ENCODE assay signal across 8 mouse cellular contexts in the genomic region with DNA sequence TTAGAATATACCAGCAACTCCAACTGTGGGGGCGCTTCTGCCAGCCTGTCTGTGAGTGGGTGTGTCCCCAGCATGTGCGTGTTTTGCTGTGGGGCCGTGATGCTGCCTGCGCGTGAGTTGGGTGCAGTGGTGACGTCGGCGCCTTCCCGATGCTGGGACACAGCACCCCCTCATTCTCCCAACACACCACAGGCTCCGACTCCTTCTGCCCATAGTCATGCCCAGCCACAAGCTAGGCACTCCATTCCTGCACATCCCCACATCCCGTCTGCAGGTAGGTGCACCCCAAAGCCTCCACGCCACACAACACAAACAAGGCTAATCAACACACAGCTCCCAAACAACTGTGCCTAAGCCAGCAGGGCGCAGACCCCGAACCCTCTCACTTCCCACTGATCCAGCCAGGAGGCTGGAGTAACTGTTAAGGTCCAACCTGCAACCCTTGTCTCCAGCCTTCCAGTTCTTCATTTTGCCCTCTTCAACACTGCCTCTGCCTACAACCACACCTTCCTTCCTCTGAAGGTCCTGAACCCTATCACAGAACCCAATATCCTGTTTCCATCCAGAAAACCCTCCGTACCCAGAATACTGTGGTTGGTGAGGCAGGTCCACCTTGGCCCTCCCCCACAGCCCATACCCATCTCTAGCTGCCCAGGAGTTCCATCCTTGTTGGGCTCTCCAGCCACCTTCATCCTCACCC. TPM values are rescaled to one million over a fixed set of nuclear protein-coding genes. Genes with fewer than 3 reads are reported as not detected.
A peak's percentile ranks its signal among the peaks of the same experiment; 100 is the strongest.
DNase-seq lines count a peak whose midpoint lies in the region; ATAC-seq and TF ChIP-seq lines count a peak whose summit lies in the region.

No protein-coding gene starts in this region.

- H3K4me2 ChIP-seq in forebrain, embryonic 12.5 days = peak overlapping the region; percentile 64
- H3K4me2 ChIP-seq in intestine, embryonic 14.5 days (ENCODE audit: low read length) = peak overlapping the region; percentile 61
- peak overlapping the region; percentile 58 for H3K4me2 ChIP-seq in liver, embryonic 14.5 days (ENCODE audit: low read depth)

- TF ChIP-seq EP300 in liver, embryonic 14.5 days (IDR thresholded peaks at IDR 0.05; ENCODE audit: low read depth) = no peak

- peaks cover 54% of the 10 kb centered on the region for H3K4me1 ChIP-seq in forebrain, embryonic 12.5 days
- peaks cover 58% of the 10 kb centered on the region for H3K4me1 ChIP-seq in intestine, embryonic 14.5 days (replicated peaks; ENCODE audit: control insufficient read depth, insufficient read depth, low read length)
- H3K4me1 ChIP-seq in liver, embryonic 14.5 days (replicated peaks; ENCODE audit: control insufficient read depth in 2 of 2, insufficient read depth in 2 of 2, low read length in 1 of 2) = peaks cover 36 to 40% of the 10 kb centered on the region in 2 experiments
- H3K4me1 ChIP-seq in small intestine, adult 2 months (ENCODE audit: control insufficient read depth, insufficient read depth, insufficient read length, low read length) = peaks cover 6% of the 10 kb centered on the region

- H3K9me3 ChIP-seq in forebrain, embryonic 12.5 days = no peaks in the 10 kb centered on the region
- H3K9me3 ChIP-seq in intestine, embryonic 14.5 days (ENCODE audit: control insufficient read depth, low read length) = no peaks in the 10 kb centered on the region
- H3K9me3 ChIP-seq in liver, embryonic 14.5 days (ENCODE audit: control insufficient read depth, low read length) = no peaks in the 10 kb centered on the region

- WGBS in forebrain, embryonic 12.5 days = 31% methylated on average over 15 of the region's 15 CpGs
- WGBS in intestine, embryonic 14.5 days = 15% methylated on average over 15 of the region's 15 CpGs
- 36% methylated on average over 15 of the region's 15 CpGs for WGBS in liver, embryonic 14.5 days (ENCODE audit: insufficient replicate concordance)
- WGBS in small intestine, adult 2 months = 27% methylated on average over 15 of the region's 15 CpGs

- peaks cover 86% of the 10 kb centered on the region for H3K27me3 ChIP-seq in forebrain, embryonic 12.5 days
- peaks cover 45% of the 10 kb centered on the region for H3K27me3 ChIP-seq in intestine, embryonic 14.5 days (replicated peaks; ENCODE audit: control insufficient read depth, insufficient read depth, low read length)
- peaks cover 63% of the 10 kb centered on the region for H3K27me3 ChIP-seq in liver, embryonic 14.5 days (ENCODE audit: control insufficient read depth, insufficient read depth, low read length)
- H3K27me3 ChIP-seq in small intestine, adult 2 months (ENCODE audit: control insufficient read depth, insufficient read depth, low read length) = peaks cover 54% of the 10 kb centered on the region

- TF ChIP-seq POLR2A in small intestine, adult 2 months (IDR thresholded peaks at IDR 0.05; ENCODE audit: low read depth, low read length) = no peak

- peak overlapping the region; percentile 59 for H3K9ac ChIP-seq in forebrain, embryonic 12.5 days
- H3K9ac ChIP-seq in intestine, embryonic 14.5 days (ENCODE audit: low read length) = peak overlapping the region; percentile 76
- H3K9ac ChIP-seq in liver, embryonic 14.5 days (replicated peaks) = no peak overlapping the region; the same call in 1 of the 2 replicates

- no peaks in the 10 kb centered on the region for H3K36me3 ChIP-seq in forebrain, embryonic 12.5 days (replicated peaks)
- peaks cover 7% of the 10 kb centered on the region; the same call in 1 of the 2 replicates for H3K36me3 ChIP-seq in intestine, embryonic 14.5 days (ENCODE audit: control insufficient read depth, insufficient read depth, low read length)
- H3K36me3 ChIP-seq in liver, embryonic 14.5 days (replicated peaks; ENCODE audit: control insufficient read depth, insufficient read depth, low read depth) = no peaks in the 10 kb centered on the region
- H3K36me3 ChIP-seq in small intestine, adult 2 months (ENCODE audit: control insufficient read depth, insufficient read depth, low read length) = peaks cover 6% of the 10 kb centered on the region

- peak; percentile 11 for DNase-seq in kidney, postnatal 10 days
- DNase-seq in kidney, postnatal 4 days = no peak
- peak; percentile 34 to 37 for DNase-seq in cerebellum, adult 18-20 months
- no peak for DNase-seq in intestine, embryonic 14.5 days (ENCODE audit: low spot score)
- DNase-seq in liver, embryonic 14.5 days (ENCODE audit: low read depth in 3 of 3, low spot score in 3 of 3) = no peak
- no peak for DNase-seq in Muller cell, postnatal 12 days (ENCODE audit: inconsistent ontology term)

- no peak overlapping the region for H3K27ac ChIP-seq in forebrain, embryonic 12.5 days
- H3K27ac ChIP-seq in intestine, embryonic 14.5 days (ENCODE audit: low read depth) = peak overlapping the region; percentile 90
- no peak overlapping the region for H3K27ac ChIP-seq in liver, embryonic 14.5 days
- H3K27ac ChIP-seq in small intestine, adult 2 months (ENCODE audit: insufficient read depth, low read depth, low read length) = peak overlapping the region; percentile 32

- H3K4me3 ChIP-seq in forebrain, embryonic 12.5 days (replicated peaks) = peak overlapping the region; percentile 47
- H3K4me3 ChIP-seq in intestine, embryonic 14.5 days (ENCODE audit: low read depth, low read length) = peak overlapping the region; percentile 66
- H3K4me3 ChIP-seq in liver, embryonic 14.5 days (ENCODE audit: insufficient read depth in 1 of 2, low read depth in 2 of 2, low read length in 2 of 2) = peak overlapping the region; percentile 15 to 45; a peak in 3 of 4 replicates
- H3K4me3 ChIP-seq in small intestine, adult 2 months (ENCODE audit: low read depth, low read length) = peak overlapping the region; percentile 53

- no peak for TF ChIP-seq CTCF in liver, embryonic 14.5 days (IDR thresholded peaks at IDR 0.05; ENCODE audit: low read depth)
- no peak for TF ChIP-seq CTCF in small intestine, adult 2 months (IDR thresholded peaks at IDR 0.05; ENCODE audit: extremely low read depth, insufficient read length, insufficient replicate concordance, low read depth, low read length)

- ATAC-seq in forebrain, embryonic 12.5 days (ENCODE audit: low FRiP score) = no peak
- no peak for ATAC-seq in intestine, embryonic 14.5 days (replicated peaks; ENCODE audit: low FRiP score, low TSS enrichment, low read depth)
- no peak for ATAC-seq in liver, embryonic 14.5 days (ENCODE audit: insufficient read depth)

RNA-seq across cellular contexts. Expression of a gene that starts 10.0 kb away (rescaled TPM):
- 23.1 and 25.4 TPM in 2 replicates for polyA plus RNA-seq in forebrain, embryonic 12.5 days (2016; fragmentation: Nextera tagmentation; extraction: Ambion mirVana)
- polyA plus RNA-seq in intestine, embryonic 14.5 days (2014; fragmentation: Nextera tagmentation; extraction: Ambion mirVana) = 36.4 and 43.9 TPM in 2 replicates
- polyA plus RNA-seq in liver, embryonic 14.5 days (2012; rRNA removed) = 4.9 and 5.9 TPM in 2 replicates
- polyA plus RNA-seq in liver, embryonic 14.5 days (2014; fragmentation: Nextera tagmentation; extraction: Ambion mirVana) = 4.9 and 6.2 TPM in 2 replicates
- 27.0 and 30.1 TPM in 2 replicates for polyA plus RNA-seq in small intestine, adult 2 months (2012; rRNA removed)

RNA-seq across cellular contexts. Expression of a gene that starts 11.0 kb away (rescaled TPM):
- 23.5 and 24.5 TPM in 2 replicates for polyA plus RNA-seq in forebrain, embryonic 12.5 days (2016; fragmentation: Nextera tagmentation; extraction: Ambion mirVana)
- 17.5 and 17.7 TPM in 2 replicates for polyA plus RNA-seq in intestine, embryonic 14.5 days (2014; fragmentation: Nextera tagmentation; extraction: Ambion mirVana)
- 6.3 and 8.0 TPM in 2 replicates for polyA plus RNA-seq in liver, embryonic 14.5 days (2012; rRNA removed)
- 10.0 and 12.5 TPM in 2 replicates for polyA plus RNA-seq in liver, embryonic 14.5 days (2014; fragmentation: Nextera tagmentation; extraction: Ambion mirVana)
- polyA plus RNA-seq in small intestine, adult 2 months (2012; rRNA removed) = 37.4 and 60.4 TPM in 2 replicates

RNA-seq across cellular contexts. Expression of a gene that starts 12.9 kb away (rescaled TPM):
- 2.5 and 2.9 TPM in 2 replicates for polyA plus RNA-seq in forebrain, embryonic 12.5 days (2016; fragmentation: Nextera tagmentation; extraction: Ambion mirVana)
- 7.9 and 9.2 TPM in 2 replicates for polyA plus RNA-seq in intestine, embryonic 14.5 days (2014; fragmentation: Nextera tagmentation; extraction: Ambion mirVana)
- 4.0 and 4.5 TPM in 2 replicates for polyA plus RNA-seq in liver, embryonic 14.5 days (2012; rRNA removed)
- 2.6 and 3.9 TPM in 2 replicates for polyA plus RNA-seq in liver, embryonic 14.5 days (2014; fragmentation: Nextera tagmentation; extraction: Ambion mirVana)
- 41.4 and 89.6 TPM in 2 replicates for polyA plus RNA-seq in small intestine, adult 2 months (2012; rRNA removed)

RNA-seq across cellular contexts. Expression of a gene that starts 21.5 kb away (rescaled TPM):
- polyA plus RNA-seq in forebrain, embryonic 12.5 days (2016; fragmentation: Nextera tagmentation; extraction: Ambion mirVana) = 226 TPM in 2 replicates
- 154 and 176 TPM in 2 replicates for polyA plus RNA-seq in intestine, embryonic 14.5 days (2014; fragmentation: Nextera tagmentation; extraction: Ambion mirVana)
- 35.3 and 54.9 TPM in 2 replicates for polyA plus RNA-seq in liver, embryonic 14.5 days (2012; rRNA removed)
- 76.6 and 79.2 TPM in 2 replicates for polyA plus RNA-seq in liver, embryonic 14.5 days (2014; fragmentation: Nextera tagmentation; extraction: Ambion mirVana)
- 23.5 and 26.9 TPM in 2 replicates for polyA plus RNA-seq in small intestine, adult 2 months (2012; rRNA removed)

RNA-seq across cellular contexts. Expression of a gene that starts 23.9 kb away (rescaled TPM):
- 8.8 and 9.3 TPM in 2 replicates for polyA plus RNA-seq in forebrain, embryonic 12.5 days (2016; fragmentation: Nextera tagmentation; extraction: Ambion mirVana)
- 12.3 and 12.7 TPM in 2 replicates for polyA plus RNA-seq in intestine, embryonic 14.5 days (2014; fragmentation: Nextera tagmentation; extraction: Ambion mirVana)
- polyA plus RNA-seq in liver, embryonic 14.5 days (2012; rRNA removed) = 9.5 and 12.5 TPM in 2 replicates
- 8.3 and 9.5 TPM in 2 replicates for polyA plus RNA-seq in liver, embryonic 14.5 days (2014; fragmentation: Nextera tagmentation; extraction: Ambion mirVana)
- polyA plus RNA-seq in small intestine, adult 2 months (2012; rRNA removed) = 29.4 and 36.0 TPM in 2 replicates

Comparison
In these comparisons a context has a peak if more than half of its experiments do, and no peak if none do; other contexts are left out.
1. DNase-seq: peak in kidney, postnatal 10 days (single experiment) and cerebellum, adult 18-20 months (2 of 2); none in kidney, postnatal 4 days (0 of 2), intestine, embryonic 14.5 days (single experiment), liver, embryonic 14.5 days (0 of 3) and Muller cell, postnatal 12 days (single experiment).
2. H3K27ac ChIP-seq: peak in intestine, embryonic 14.5 days (single experiment) and small intestine, adult 2 months (single experiment); none in forebrain, embryonic 12.5 days (single experiment) and liver, embryonic 14.5 days (single experiment).
3. Peak in every context shown above with its lines, with median percentiles within 50 percentile points of each other: H3K4me2 ChIP-seq and H3K4me3 ChIP-seq.